Mouse (Mus musculus) urinary bladder, adult 18-20 months (tissue): ENCODE data around the gene Add3.
A peak's percentile ranks its signal among the peaks of the same experiment; 100 is the strongest.

Source experiments
- DNase-seq, 2 experiments: peaks; one replicate each; pipeline ENCODE4 v3.0.0; 2022; ENCODE audit warnings: low spot score in 2 of 2, mixed read lengths in 2 of 2

The Add3 gene

DNA sequence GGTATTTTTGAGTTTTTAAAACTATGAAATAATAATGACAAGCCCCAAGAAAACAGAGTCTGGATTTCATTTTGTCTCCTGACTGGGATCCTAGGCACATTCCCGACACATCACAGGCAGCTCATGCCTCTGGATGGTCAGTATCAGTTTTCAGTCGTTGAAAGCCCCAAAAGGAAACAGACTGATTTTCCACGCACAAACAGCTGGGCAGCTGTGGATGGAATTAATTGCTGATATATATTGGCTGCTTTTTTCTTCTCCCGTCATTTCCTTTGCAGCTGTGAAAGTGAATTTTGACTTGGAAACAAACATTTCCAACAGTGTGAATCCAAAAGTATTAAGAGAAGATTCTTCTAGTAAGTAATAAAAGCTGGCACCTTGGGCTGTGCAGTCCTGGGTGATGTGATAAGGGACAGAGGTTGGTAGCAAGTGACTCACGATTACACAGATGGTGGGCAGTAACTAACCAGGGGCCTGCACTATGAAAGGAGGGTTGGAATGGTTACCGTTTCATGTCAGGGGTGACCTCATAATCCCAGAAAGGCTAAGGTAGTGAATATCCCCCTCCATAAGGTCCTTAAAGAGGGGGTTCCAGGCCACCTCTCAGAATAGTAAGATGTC, 51.7 kb downstream of the Add3 start:
- DNase-seq: no peak

DNA sequence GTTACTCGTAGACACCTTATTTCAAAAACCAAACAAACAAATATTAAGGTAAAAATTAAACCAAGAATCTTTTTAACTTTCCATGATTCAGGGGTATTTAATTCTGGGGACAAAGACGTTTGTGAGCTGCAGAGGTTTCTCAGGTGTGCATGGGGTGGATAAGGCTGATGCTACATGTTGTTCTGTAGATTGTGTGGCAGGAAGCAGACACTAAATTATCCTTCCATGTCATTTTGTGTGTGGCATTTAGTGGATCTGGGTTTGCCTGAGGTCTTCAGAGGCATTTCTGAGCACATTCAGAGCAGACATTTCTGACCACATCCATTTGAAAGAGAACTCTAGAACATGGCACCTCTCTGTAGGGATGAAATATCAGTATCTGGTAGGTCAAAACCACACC, 52.9 kb downstream of the Add3 start:
- no peak for DNase-seq

DNA sequence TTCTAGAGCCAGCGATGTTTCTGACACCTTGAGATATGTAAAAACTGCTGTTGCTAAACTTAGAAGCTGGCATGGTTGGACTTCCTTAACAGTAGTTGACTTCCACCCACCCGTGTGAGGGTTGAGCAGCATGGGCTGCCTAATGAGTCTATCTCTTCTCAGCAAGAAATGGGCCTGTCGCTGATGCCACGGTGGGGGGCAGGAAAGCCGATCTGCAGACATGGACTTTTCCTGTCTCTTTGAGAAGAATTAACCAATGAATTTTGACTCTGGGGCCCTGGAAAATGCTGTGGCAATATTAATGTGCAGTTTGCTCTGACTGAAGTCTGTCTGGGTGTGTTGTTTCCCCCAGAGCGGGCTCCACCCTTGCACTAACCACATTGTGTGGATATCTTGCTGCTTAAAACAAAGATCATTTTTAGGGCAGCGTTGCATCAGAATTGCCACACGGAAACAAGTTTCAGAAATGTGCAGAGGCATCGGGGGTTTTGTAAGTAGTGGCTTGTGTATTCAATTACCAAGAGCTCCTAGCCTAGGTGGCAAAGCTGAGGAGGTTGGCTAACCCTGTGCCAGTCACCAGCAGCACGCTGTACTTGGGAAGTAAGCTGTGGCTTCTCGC, 53.8 kb downstream of the Add3 start:
- DNase-seq: peak in 1 of 2 experiments; percentile 27

DNA sequence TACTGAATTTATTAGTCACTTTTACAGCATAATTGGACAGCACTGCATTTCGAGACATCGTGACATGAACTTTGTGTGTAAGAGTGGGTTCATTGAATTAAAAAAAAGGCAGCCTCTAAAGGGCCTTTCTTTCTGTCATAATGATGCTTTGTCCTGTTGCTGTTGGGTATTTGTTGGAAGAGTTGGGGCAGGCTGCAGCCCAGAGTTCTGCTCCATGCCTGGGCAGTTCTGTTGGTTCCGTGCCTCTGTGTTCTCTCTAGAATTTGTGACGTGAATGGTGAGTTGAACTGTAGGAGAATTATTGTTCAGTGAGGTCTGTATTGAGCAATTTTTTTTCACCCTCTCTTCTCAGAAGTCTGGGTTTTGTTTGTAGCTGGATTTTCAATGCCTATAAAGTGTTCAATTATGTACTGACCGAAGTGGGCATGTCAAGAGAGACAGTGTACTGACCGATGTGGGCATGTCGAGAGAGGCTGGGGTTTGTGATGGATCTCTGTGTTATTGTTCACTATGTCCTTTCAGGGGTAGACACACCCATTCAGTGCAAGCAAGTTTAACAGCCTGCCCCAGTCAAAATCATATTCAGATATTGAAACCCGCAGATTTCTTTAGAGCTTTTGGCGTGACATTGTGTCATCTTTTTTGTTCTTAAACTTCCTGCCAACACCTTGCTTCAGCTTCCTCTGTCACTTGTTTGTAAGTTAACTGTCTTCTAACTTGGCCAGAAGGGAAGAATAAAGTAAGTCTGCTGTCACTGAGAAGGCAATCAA, 54.7 kb downstream of the Add3 start:
- DNase-seq: no peak

DNA sequence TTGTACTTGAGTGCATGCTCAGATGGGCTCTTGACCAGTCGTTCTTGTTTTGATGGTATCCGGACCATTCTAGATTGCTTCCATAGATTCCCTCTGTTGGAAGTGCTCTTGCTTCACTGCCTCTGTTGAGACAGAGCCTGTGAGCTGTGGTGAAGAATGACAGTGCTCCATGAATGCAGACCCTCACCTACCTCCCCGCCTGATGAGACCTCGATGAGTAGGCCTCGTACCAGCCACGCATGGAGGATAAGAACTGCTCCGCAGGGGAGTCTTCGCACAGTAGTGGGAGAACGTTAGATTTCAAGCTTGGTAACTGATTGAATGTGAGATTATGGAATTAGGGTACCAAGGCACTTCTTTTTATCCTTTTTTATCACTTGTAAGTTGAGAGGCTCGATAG, 56.7 kb downstream of the Add3 start:
- no peak for DNase-seq

DNA sequence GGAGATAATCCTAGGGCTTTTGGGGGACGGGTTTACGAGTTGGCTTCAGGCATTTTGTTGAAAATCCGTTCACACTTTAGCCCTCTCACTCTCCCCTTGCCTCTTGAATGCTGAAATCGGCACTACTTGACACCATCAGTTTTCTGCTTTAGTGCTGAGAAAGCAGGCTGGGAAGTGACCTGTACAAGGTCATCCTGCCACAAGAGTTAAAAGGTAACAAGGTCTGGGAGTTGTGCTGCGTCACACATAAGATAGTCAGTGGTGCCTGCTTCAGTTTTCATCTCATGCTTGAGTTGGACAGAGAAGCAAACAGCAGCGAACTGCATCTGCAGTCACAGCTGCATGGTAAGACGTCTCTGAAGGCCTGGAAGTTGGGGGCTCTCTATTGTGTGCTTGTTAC, 57.5 kb downstream of the Add3 start:
- DNase-seq: no peak

DNA sequence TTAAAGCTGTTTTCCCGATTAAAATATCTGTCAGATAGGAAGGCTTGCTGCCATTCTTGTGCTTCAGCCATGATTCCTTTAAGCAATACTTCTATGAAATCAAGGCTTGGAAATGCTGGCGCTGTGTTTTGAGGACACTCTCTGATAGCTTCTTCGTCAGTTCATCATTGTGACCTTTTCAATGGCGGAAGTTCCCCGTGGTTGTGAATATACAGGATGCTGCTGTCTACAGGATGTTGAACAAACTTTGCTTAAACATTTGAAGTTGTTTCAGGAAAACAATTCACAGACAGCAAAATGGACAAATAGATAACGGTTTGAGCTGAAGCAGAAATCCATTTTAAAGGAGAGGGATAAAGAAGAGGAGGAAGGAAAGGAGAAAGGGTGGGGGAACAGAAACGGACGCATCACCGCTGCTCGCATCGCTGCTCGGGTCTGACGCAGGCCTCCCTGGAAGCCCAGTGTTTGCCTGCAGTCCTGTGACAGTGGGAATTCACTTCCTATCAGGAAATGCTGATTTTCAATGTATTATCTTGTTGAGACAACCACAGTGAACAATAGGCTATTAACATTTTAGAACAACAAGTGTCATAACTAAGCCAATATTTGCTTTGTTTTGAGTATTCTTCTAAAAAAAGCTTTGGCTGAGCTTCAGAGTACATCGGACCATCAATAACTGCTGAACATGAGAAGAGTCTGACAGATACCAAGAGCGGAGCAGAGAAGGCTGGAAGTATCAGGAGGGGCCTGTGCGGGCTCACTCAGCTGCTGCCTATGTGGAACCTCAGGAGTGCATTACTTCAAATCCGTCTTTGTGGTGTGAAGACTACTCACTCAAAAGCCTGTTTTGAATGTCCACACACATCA, 58.7 kb downstream of the Add3 start:
- DNase-seq: no peak

DNA sequence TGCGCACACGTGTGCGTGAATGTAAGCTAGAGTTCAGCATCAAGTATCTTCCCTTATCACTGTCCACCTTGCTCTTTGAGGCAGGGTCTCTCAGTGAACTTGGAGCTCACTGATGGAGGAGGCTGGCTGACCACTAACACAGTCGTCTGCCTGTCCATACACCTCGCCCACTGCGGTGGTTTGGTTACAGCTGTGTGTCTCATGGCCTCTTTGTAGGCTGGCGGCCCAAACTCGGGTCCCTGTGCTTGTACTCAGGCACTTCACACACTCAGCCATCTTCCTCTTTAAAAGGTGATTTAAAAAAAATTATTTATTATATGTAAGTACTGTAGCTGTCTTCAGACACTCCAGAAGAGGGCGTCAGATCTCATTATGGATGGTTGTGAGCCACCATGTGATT, 59.5 kb downstream of the Add3 start:
- DNase-seq: no peak

DNA sequence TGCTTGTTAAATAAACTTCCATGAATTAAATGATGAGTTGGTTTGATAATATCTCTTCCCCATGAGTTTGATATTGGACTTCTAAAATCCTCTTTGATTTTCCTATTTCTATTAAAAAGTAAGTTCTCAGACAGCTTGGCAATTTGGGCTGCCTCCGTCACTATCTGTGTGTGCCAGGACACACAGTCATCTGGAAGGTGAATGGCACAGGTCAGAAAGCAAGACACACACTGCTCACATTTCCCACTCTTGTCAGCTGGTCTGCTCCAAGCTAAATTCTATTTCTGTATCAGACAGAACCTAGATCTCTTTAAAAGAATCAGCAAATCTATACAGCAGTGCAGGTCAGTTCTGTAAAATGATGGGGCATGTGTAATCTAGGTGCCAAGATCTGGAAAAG, 61.9 kb downstream of the Add3 start:
- DNase-seq: no peak

DNA sequence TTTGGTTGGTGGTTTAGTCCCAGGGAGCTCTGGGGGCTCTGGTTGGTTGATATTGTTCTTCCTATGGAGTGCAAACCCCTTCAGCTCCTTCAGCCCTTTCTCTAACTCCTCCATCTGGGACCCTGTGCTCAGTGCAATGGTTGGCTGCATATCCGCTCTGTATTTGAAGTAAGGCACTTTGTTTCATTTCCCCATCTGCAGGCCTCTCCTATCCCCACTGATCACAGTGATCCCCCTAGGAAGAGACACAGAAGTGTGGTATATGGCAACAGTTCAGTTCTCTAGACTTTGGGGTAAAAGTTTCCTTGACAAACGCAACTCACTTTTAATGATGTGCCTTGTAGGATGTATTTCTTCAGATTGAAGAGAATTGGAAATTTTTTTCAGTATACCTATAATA, 66.7 kb downstream of the Add3 start:
- no peak for DNase-seq

DNA sequence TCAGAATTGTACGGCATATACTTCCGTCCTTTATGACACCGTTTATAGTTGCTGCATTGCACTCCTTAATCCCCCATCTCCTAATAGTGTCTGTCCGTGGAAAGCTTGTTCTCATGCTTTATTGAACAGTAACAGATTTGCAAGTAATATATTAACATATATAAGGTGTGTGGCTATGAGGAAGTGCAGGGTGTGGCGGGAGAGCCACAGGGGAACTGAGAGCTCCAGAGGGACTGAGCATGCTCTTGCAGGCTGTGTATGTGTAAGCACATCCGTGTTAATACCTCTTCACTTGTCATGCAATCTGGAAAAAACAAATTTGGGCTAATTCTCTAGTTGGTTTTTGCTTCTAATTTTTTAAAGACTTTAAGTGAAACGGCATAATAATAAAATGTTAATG, 68.6 kb downstream of the Add3 start:
- no peak for DNase-seq

DNA sequence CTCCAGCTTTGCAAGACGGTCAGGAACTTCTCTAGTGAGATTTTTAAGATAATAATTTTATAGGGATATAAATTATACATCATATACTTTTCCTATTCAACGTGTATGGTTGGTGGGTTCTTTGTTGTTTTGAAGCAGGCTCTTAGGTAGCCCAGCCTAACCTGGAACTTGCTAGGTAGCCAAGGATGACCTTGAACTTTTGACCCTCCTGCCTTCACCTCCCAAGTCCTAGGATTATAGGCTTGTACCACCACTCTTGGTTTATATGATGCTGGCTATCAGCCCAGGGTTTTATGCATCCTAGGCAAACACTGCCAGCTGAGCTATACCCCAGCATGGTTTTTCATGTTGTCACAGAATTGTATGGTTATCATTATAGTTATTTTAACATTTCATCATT, 70.0 kb downstream of the Add3 start:
- no peak for DNase-seq

DNA sequence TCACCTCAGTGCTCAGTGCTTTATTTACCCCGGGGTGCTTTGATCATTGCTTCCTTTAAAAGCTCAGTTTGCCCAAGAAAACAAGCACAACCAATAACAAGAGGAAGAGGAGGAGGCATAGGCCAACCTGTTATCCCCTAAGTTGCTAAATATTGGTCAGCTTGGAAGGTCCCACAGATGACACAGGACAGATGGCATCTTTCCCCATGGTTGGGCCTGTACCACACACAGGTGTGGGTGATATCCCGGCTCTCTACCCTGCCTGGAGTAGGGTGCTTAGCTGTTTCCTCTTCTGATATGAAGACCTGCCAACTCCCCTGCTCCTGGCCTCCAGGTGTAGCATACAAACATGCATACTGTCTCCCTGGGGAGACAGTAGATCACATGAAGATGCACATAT, 75.1 kb downstream of the Add3 start:
- DNase-seq: no peak

DNA sequence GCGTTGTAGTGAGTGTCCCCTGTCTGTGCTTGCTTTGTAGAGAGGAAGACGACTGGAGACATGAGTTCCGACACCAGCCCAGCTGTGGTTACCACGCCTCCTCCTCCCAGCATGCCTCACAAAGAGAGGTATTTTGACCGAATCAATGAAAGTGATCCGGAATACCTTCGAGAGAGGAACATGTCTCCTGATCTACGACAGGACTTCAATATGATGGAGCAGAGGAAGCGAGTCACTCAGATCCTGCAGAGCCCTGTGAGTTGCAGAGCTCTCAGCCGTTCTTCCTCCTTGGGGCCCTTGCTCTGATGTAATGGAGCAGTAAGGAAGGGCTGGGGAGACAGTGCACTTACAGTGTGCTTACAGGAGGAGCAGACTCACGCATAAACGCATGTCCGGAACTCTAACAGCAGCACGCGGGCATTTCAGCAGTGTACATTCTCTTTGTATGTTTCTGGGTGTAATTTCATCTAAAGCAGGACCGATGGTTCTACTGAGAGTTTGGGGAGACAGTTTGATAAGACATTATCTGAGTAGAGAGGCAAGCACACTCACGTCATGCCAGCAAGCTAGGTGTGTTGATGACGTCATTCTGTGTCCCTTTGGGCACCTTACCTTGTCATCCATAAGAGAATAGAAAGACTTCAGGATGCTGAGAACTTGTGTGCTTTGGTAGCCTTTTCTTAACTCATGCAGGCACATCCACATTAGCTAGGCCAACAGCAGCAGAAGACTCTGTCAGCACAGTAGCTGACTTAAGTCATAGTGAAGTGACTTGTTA, 76.7 kb downstream of the Add3 start:
- DNase-seq: no peak

DNA sequence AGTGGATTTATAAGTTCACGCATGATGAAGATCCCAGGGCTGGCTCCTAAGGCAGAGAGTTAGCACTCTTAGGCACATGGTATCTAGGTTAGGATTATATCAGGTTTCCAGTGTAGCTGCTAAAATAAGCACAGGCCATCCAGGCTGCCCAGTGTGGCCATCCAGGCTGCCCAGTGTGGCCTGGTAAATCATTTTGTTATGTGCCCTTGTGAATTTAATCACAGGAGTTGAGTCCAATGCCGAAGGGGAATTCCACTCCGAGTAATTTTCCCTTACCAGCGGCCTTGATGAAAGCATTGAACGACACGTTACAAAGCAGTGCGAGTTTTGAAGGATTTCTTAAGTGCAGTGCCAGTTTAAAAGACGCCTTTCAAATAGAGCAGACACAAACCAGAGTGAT, 77.6 kb downstream of the Add3 start:
- DNase-seq: no peak

DNA sequence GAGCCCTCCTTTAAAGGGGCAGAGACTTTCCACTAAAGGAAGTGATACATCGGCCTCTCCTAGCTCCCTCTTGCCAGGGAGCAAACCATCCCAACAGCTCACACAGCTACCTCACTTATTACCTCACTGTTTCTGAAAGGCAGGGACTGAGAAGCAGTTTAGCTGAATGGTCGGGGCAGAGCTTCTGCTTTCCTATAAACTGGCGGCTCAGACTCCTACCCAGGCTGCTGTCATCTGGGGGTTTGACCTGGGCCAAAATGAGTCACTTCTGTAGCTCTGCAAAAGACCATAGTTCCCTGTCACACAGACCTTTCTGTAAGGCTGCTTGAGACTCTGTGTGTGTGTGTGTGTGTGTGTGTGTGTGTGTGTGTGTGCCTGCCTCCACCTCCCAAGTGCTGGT, 79.1 kb downstream of the Add3 start:
- DNase-seq: no peak

DNA sequence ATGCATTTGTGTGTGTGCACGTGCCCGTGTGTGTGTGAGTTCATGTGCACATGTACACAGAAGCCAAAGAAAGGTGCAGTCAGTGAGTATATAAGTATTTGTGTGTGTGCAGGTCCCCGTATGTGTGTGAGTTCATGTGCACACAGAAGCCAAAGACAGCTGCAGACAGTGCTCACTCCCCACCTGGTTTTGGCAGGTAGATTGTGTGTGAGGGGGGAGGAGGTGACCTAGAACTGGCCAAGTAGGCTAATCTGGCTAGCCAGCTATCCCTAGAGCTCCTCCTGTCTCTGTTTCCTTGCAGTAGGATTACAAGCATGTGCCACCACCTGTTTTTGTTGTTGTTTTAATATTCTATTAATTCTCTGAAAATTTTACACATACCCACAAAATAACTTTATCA, 80.9 kb downstream of the Add3 start:
- DNase-seq: no peak

DNA sequence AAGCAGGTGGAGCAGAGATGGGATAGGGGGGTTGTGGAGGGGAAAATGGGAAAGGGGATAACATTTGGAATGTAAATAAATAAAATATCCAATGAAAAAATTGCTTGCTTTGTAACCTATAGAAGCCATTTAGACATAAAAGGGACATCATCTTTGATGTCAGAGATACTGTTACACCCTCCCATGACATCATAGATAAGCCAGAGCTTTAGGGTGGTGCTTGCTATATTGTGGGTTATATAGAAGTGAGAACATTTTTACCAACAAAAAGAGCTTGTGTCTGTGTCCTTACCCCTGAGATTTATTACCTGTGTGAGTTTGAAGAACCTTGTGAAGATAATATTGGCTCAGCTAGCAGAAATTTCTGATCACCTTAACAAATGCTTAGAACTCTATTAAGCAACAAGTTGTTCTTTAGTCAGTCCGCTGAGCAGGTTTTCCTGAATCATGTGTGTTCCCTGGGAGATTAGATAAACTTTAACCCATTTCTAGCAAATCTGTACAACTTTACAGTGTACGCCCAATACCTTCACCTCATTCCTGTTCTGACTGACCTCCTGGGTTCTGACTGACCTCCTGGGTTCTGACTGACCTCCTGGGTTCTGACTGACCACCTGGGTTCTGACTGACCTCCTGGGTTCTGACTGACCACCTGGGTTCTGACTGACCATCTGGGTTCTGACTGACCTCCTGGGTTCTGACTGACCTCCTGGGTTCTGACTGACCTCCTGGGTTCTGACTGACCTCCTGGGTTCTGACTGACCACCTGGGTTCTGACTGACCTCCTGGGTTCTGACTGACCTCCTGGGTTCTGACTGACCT, 85.2 kb downstream of the Add3 start:
- DNase-seq: peak in 1 of 2 experiments; percentile 23

DNA sequence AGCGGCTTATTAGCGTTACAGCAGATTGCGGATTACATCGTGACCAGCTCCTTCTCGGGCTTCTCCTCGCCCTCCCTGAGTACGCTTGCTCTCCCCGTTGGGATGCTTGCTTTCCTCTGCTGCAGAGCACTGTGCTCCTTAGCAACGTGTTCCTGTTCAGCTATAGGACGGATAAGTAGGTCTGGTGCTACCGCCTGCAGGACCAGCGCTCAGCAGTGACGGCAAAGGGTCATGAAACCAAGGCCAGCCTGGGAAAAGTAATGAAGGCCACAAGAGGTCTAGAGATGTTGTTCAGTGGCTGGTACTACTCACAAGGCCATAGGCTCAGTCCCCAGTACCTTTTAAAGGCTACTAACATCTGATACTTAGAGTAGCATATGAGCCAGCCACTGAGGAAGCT, 86.4 kb downstream of the Add3 start:
- DNase-seq: no peak

DNA sequence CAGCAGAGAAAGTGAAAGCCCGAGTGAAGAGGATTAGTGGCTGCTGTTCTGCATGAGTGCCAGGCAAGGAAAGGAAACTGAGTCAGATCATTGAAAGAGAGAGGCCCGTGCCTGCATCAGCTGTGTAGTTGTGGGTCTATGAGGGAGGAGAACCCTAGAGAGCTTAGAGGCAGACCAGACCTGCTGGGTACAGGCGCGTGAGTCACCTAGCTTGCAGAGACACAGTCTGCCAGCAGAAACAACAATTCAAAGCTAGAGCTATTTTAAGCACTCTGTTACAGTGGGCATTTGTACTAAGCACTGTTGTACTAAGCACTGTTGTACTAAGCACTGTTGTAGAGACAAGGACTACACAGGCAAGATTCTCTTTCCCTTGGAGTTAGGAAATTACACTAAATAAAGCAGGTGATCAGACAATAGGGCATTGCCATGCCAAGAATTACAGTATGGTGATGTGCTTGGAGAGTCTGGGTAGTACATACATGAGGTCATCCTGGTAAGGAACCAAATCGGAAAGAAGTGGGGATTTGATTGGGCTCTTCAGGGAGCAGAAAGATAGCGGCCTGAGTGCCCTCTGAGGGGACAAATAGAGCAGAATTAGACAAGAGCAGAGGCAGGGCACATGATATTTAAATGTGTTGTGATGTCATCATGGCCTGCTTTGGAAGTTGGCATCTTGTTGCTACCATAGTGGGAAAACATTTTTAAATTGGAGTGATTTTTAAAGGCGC, 88.0 kb downstream of the Add3 start:
- no peak for DNase-seq
